Mouse (Mus musculus) heart, postnatal 0 days (tissue): ENCODE measurements around the gene Pga5.

Experiments used
- CTCF ChIP-seq: IDR thresholded peaks from 2 replicates; pipeline ENCODE4 v1.5.1; 2016; ENCODE audit warnings: antibody characterized with exemption, control low read depth, low read depth
- EP300 ChIP-seq: IDR thresholded peaks from 2 replicates; pipeline ENCODE4 v1.6.1; 2016; ENCODE audit warnings: antibody characterized with exemption, low read depth

GRCm38 (mm10) chr19:10640589-10641378 is 37.1 kb downstream of the Pga5 start:
- TF ChIP-seq CTCF (no peak), EP300 (no peak)
